Mouse (Mus musculus) heart, postnatal 0 days (tissue): ENCODE measurements around the gene Igsf8.

Source experiments
- CTCF ChIP-seq: IDR thresholded peaks from 2 replicates; pipeline ENCODE4 v1.5.1; 2016; ENCODE audit warnings: antibody characterized with exemption, control low read depth, low read depth
- EP300 ChIP-seq: IDR thresholded peaks from 2 replicates; pipeline ENCODE4 v1.6.1; 2016; ENCODE audit warnings: antibody characterized with exemption, low read depth

- TF ChIP-seq EP300 (no peak), CTCF (no peak)
Measured at GRCm38 (mm10) chr1:172349916-172350812, 88.7 kb downstream of the Igsf8 start.
